Mouse (Mus musculus): Measurements from ENCODE around the gene Musk.

DNA sequence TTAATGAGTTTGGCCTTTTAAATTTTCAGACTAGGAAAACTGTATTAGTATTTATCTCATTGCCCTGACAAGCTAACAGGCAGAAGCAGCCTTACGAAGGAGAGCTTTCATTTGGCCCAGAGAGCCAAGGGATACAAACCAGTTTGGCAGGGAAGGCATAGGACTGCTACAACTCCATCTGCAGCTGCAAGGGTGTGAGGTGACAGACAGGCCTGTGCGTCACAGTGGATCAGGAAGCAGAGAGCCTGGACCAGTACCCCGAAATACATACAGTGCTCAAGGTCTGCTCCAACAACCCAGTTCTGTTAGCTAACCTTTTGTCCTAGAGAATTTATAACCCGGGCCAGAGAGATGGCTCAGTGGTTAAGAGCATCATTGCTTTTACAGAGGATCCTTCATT is 42.5 kb downstream of the Musk start:
- no peak for TF ChIP-seq CTCF (IDR thresholded peaks at IDR 0.05; ENCODE audit: low read depth)
- no peak for TF ChIP-seq EP300 (IDR thresholded peaks at IDR 0.05; ENCODE audit: low read depth)
